Mouse (Mus musculus): Measurements from ENCODE around the gene Oaf.

GRCm38 (mm10) chr9:43189021-43189356 lies 50.7 kb downstream of the Oaf start:
- no peak for TF ChIP-seq CTCF (IDR thresholded peaks at IDR 0.05; ENCODE audit: extremely low read depth, insufficient read length, insufficient replicate concordance, low read depth, low read length)
- TF ChIP-seq POLR2A (IDR thresholded peaks at IDR 0.05; ENCODE audit: low read depth, low read length), result no peak
